Mouse (Mus musculus) embryonic fibroblast, embryonic 13.5 days (primary cell): ENCODE measurements around the gene N4bp2l1.

Source experiments
- CTCF ChIP-seq: IDR thresholded peaks from 2 replicates; pipeline ENCODE4 v1.5.1; 2011; ENCODE audit warnings: mild to moderate bottlenecking, control low read depth, low read length, moderate library complexity, borderline replicate concordance; ENCODE audit not compliant: insufficient read depth
- POLR2A ChIP-seq: IDR thresholded peaks from 2 replicates; pipeline ENCODE4 v1.6.1; 2011; ENCODE audit warnings: low read depth, mild to moderate bottlenecking, control low read depth, low read length, moderate library complexity

DNA sequence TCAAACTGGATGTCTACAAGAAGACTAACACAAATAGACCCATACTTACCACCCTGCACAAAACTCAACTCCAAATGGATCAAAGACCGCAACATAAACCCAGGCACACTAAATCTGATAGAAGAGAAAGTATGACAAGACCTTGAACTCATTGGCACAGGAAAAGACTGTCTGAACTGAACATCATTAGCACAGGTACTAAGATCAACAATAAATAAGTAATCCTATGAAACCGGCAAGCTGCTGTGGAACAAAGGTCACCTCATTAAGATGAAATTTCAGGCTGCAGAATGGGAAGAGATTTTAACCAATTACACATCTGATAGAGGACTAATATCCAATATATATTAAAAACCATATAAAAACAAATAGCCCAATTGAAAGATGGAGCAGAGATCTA, 19.2 kb upstream of the N4bp2l1 start:
- TF ChIP-seq CTCF (no peak), POLR2A (no peak)
